Mouse (Mus musculus) lung, embryonic 16.5 days (tissue): ENCODE results near the gene Stat5b. TPM values are rescaled to one million over a fixed set of nuclear protein-coding genes. Genes with fewer than 3 reads are reported as not detected.
A peak's percentile ranks its signal among the peaks of the same experiment; 100 is the strongest.

ENCODE experiments used
- ATAC-seq: fragments of 200-750 bp; cut with Nextera tagmentation; 2 replicates; pipeline ENCODE4 v1.8.0; 2017; ENCODE audit warnings: low read depth, mild to moderate bottlenecking, moderate library complexity
- H3K27ac ChIP-seq: fragments of 300-500 bp; sonication (generic); 2 replicates; pipeline ENCODE4 v1.5.1; 2014; ENCODE audit warnings: mild to moderate bottlenecking, control low read depth, low read length
- H3K27me3 ChIP-seq: fragments of 300-500 bp; sonication (generic); 2 replicates; pipeline ENCODE4 v1.6.1; 2014; ENCODE audit warnings: low read depth, low read length, mixed read lengths; ENCODE audit not compliant: control insufficient read depth, insufficient read depth
- H3K36me3 ChIP-seq: fragments of 300-500 bp; sonication (generic); 2 replicates; pipeline ENCODE4 v1.6.1; 2014; ENCODE audit warnings: low read length; ENCODE audit not compliant: control insufficient read depth, insufficient read depth
- H3K4me1 ChIP-seq: fragments of 300-500 bp; sonication (generic); replicated peaks from 2 replicates; pipeline ENCODE4 v1.6.1; 2014; ENCODE audit warnings: low read length, mixed read lengths; ENCODE audit not compliant: control insufficient read depth, insufficient read depth
- H3K4me2 ChIP-seq: fragments of 300-500 bp; sonication (generic); 2 replicates; pipeline ENCODE4 v1.6.1; 2014; ENCODE audit warnings: low read depth, low read length, control low read depth
- H3K4me3 ChIP-seq: fragments of 300-500 bp; sonication (generic); 2 replicates; pipeline ENCODE4 v1.5.1; 2014; ENCODE audit warnings: mild to moderate bottlenecking, low read length, control low read depth
- H3K9ac ChIP-seq: fragments of 300-500 bp; sonication (generic); 2 replicates; pipeline ENCODE4 v1.6.1; 2014; ENCODE audit warnings: low read length, control low read depth
- H3K9me3 ChIP-seq: fragments of 300-500 bp; sonication (generic); 2 replicates; pipeline ENCODE4 v1.6.1; 2016; ENCODE audit warnings: low read length; ENCODE audit not compliant: control insufficient read depth
- WGBS: fragments of 180-500 bp; shearing (Covaris S2); extraction: QIAGEN DNeasy Blood & Tissue Kit; methylation state at CpG from one replicate; pipeline ENCODE4 v1.1.7; 2014; 5-methylcytosine and 5-hydroxymethylcytosine counted together
- polyA plus RNA-seq: library from polyadenylated mRNA; unstranded; fragments of >200 nt; fragmentation: Nextera tagmentation; extraction: Ambion mirVana; gene quantifications from 2 replicates; pipeline ENCODE4 v1.2.1, GENCODE M21; 2015

Stat5b gene
- polyA plus RNA-seq, 1 experiment from 2014 or later: 27.2 TPM

DNA sequence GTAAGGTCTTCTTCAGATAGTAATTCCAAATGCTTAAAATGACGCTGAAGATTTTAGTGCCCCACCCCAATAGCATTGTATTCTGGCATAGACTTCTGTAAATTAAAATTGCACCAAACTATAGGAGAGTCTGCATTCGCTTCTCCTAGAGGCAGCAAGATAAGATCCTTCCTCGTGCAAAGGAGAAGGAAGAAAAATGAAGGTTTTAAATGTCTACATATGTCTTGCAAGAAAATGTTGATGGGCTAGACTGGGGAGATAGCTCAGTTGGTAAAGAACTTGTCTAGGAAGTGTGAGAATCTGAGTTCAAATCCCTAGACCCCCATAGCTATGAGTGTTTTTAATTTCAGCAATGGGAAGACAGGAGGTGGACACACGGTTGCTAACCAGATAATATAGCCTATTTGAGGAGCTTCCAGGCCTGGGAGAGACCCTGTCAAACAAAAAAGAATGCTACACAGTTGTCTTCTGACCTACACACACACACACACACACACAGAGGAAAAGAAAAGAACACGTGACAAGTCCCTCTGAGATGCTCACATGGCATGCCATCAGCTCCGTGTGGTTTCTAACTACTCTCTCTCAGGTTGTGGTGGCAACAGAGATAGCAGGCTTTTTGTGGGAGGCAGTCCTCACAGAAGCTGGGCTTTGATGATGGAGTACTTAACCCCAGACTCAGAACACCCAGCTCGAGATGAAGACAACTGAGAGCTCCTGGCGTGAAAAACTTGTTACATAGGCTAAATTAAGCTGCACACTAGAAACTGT lies 26.8 kb downstream of the Stat5b start:
- Histone ChIP-seq H3K27me3 (no peaks in the 10 kb centered on the region), H3K27ac (no peak overlapping the region), H3K36me3 (no peaks in the 10 kb centered on the region), H3K9ac (no peak overlapping the region), H3K9me3 (no peaks in the 10 kb centered on the region), H3K4me1 (0 out of 2 replicates have a peak, but pooled peaks cover 4% of the 10 kb centered on the region), H3K4me3 (no peak overlapping the region), H3K4me2 (no peak overlapping the region)
- no peak for ATAC-seq
- 62% methylated on average over 8 of the region's 8 CpGs for WGBS

DNA sequence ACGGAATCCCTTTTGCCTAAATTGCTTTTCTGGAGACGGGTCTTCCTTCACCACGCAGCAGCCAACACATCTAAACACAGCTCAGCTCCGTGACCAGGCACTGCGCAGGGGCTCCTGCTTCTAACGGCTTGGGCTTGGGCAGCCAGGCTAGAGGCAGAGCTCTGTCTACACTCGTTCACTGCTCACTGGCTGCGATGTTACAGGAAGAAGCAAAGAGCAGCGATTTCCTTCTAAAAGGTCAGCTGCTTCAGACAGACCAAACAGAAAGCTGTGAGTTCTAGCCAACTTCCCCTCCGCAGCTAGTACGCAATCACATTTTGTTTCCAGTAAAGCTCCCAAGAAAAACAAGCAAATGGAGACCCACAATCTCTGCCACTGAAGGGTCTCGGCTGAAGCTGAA lies 28.2 kb downstream of the Stat5b start:
- Histone ChIP-seq H3K9me3 (no peaks in the 10 kb centered on the region), H3K9ac (no peak overlapping the region), H3K4me1 (0 out of 2 replicates have a peak, but pooled peaks cover 6% of the 10 kb centered on the region), H3K27me3 (no peaks in the 10 kb centered on the region), H3K4me3 (no peak overlapping the region; the same call in 1 of the 2 replicates), H3K36me3 (no peaks in the 10 kb centered on the region), H3K4me2 (no peak overlapping the region; the same call in 1 of the 2 replicates), H3K27ac (peak overlapping the region; percentile 4; the same call in 1 of the 2 replicates)
- 40% methylated on average over 12 of the region's 12 CpGs for WGBS
- ATAC-seq: peak; percentile 75

DNA sequence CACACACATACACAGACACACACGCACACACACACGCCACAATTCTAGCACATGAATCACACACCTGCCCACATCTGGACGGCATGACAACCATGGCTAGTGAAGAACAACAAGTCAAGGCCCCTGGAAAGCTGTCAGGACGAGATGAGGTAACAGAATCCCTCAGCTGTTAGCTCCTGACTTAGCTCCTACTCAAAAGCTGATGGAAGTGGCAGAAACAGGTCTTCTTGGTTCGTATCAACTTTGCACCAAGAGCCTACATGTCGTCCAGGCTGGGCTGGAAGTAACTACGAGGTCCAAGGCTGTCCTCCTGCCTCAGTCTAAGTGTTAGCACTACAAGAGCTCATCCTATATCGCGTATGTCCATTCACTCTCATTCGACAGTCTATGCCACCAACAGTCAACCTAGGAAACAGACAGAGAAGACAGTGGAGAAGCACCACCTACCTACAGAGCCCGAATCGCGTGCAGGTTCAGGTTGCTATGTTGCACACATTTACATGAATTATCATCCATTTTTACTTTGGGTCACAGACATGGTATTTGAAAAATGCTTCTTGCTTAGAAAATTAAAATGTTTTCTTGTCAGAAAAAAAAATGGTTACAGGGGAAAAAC lies 28.8 kb downstream of the Stat5b start:
- H3K9me3 ChIP-seq: no peaks in the 10 kb centered on the region
- H3K4me3 ChIP-seq: no peak overlapping the region
- H3K4me2 ChIP-seq: no peak overlapping the region
- peaks cover 6% of the 10 kb centered on the region for H3K4me1 ChIP-seq
- H3K27me3 ChIP-seq: no peaks in the 10 kb centered on the region
- ATAC-seq: no peak
- no peak overlapping the region for H3K27ac ChIP-seq
- H3K9ac ChIP-seq: no peak overlapping the region
- H3K36me3 ChIP-seq: no peaks in the 10 kb centered on the region
- WGBS: 87% methylated on average over 13 of the region's 13 CpGs

DNA sequence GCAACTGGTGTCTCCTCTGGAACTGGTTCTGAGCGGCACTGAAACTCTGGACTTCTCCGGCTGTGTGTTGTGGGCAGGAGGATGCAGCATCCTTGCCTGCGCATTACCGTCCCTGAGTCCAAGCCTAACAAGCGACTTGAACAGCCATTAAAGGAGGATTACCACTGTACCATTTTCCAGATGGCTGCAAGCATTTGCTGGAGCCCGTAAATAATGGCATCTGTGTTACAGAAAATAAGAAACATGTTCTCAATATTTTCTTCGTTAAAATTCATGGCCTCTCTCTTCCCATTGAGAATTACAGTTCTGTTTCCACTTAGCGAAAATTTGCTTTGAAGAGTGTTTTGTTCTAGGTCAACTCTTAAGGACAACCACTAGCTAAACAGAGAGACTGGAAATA lies 30.5 kb downstream of the Stat5b start:
- H3K27me3 ChIP-seq: no peaks in the 10 kb centered on the region
- H3K27ac ChIP-seq: no peak overlapping the region
- no peak overlapping the region for H3K4me2 ChIP-seq
- H3K4me1 ChIP-seq: peaks cover 18% of the 10 kb centered on the region
- no peaks in the 10 kb centered on the region for H3K9me3 ChIP-seq
- no peak overlapping the region for H3K9ac ChIP-seq
- no peak overlapping the region for H3K4me3 ChIP-seq
- 88% methylated on average over 8 of the region's 8 CpGs for WGBS
- no peak for ATAC-seq
- no peaks in the 10 kb centered on the region for H3K36me3 ChIP-seq

DNA sequence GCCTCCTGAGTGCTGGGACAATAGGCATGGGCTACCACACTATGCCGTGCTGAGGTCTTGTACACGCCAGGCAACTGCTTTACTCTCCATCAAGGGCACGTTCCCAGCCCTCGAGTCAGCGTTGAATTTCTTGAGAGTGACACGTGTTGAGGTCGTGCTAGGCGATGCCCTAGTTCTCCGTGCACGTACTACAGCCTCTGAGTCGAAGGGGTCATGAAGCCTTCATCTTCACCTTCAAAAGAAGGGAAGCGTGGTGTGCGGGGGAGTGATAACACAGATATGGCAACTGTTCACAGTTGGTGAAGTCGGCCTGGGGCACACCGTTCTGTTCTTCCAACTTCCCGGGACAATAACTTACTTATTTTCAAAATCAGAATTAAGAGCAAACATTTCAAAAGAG lies 30.9 kb downstream of the Stat5b start:
- no peak overlapping the region for H3K27ac ChIP-seq
- no peaks in the 10 kb centered on the region for H3K9me3 ChIP-seq
- H3K4me3 ChIP-seq: no peak overlapping the region
- WGBS: 69% methylated on average over 16 of the region's 16 CpGs
- H3K36me3 ChIP-seq: no peaks in the 10 kb centered on the region
- peaks cover 22% of the 10 kb centered on the region for H3K4me1 ChIP-seq
- ATAC-seq: no peak
- H3K27me3 ChIP-seq: no peaks in the 10 kb centered on the region
- H3K9ac ChIP-seq: no peak overlapping the region
- no peak overlapping the region for H3K4me2 ChIP-seq

DNA sequence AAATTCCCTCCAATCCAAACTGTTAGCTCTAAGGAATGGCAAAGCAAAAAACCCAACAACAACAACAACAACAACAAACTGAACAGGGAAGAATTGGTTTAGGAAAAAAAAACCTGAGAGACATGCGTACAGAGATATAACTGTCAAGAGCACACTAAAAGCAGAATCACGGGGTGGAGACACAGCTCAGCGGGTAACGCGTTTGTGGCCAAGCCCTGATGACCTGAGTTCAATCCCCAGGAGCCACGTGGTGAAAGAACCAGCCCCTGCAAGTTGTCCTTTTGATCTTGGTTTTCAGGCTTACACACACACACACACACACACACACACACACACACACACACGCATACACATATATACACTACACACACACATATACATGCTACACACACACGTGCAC lies 31.5 kb downstream of the Stat5b start:
- H3K4me1 ChIP-seq: peaks cover 26% of the 10 kb centered on the region
- no peak for ATAC-seq
- no peak overlapping the region for H3K4me3 ChIP-seq
- H3K9me3 ChIP-seq: no peaks in the 10 kb centered on the region
- H3K9ac ChIP-seq: no peak overlapping the region
- WGBS: 80% methylated on average over 8 of the region's 8 CpGs
- H3K27me3 ChIP-seq: no peaks in the 10 kb centered on the region
- no peak overlapping the region for H3K27ac ChIP-seq
- H3K36me3 ChIP-seq: no peaks in the 10 kb centered on the region
- H3K4me2 ChIP-seq: no peak overlapping the region

DNA sequence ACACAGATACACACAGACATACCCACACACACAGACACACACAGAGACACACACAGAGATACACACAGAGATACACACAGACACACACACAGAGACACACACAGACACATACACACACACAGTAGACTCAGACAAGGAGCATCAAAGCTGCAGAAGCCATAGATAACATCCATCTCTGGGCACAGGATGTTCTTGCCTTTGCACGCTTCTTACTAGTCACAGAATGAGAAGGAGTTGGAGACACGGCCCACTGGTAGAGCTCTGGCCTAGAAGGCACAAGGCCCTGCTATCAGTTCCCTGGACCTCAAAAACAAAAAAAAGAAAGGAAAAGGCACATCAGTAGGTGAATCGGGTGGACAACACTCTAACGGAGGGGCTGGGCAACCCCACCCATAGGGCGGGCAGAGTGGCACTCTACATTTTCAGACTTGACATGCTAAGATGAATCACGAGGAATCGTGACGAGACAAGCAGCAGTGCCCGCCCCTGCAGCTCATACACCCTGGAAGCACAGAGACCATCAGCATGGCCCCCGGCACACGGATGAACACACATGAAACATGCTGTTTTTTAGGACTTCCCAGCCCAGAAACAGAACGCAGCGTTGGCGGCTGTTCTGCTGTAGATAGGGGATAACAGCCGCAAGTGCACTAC lies 32.0 kb downstream of the Stat5b start:
- Histone ChIP-seq H3K27ac (no peak overlapping the region), H3K9ac (no peak overlapping the region), H3K27me3 (no peaks in the 10 kb centered on the region), H3K4me1 (peaks cover 26% of the 10 kb centered on the region), H3K4me2 (no peak overlapping the region), H3K9me3 (no peaks in the 10 kb centered on the region), H3K36me3 (no peaks in the 10 kb centered on the region), H3K4me3 (no peak overlapping the region)
- ATAC-seq: no peak
- WGBS: 88% methylated on average over 15 of the region's 15 CpGs

DNA sequence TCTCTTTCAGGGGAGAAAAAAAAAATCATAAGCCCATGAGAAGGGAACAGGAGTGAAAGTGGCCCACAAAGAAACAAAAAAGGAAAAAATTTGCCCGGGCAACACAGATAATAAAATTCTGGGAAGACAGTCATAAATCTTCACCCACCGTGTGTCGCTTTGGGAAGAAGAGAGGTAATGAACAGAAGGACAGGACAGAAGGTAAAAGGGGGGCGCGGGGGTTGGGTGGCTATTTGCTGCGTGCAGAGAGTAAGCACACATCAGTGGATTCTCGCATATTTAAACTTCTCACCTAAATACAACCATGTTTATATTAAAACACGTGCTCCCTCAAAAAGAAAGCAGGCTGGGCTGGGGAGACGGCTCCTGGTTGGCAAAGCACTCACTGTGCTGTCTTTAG lies 33.2 kb downstream of the Stat5b start:
- Histone ChIP-seq H3K27me3 (no peaks in the 10 kb centered on the region), H3K4me2 (no peak overlapping the region), H3K4me1 (peaks cover 26% of the 10 kb centered on the region), H3K9me3 (no peaks in the 10 kb centered on the region), H3K4me3 (no peak overlapping the region), H3K36me3 (no peaks in the 10 kb centered on the region), H3K27ac (no peak overlapping the region), H3K9ac (no peak overlapping the region)
- no peak for ATAC-seq
- 55% methylated on average over 9 of the region's 9 CpGs for WGBS

DNA sequence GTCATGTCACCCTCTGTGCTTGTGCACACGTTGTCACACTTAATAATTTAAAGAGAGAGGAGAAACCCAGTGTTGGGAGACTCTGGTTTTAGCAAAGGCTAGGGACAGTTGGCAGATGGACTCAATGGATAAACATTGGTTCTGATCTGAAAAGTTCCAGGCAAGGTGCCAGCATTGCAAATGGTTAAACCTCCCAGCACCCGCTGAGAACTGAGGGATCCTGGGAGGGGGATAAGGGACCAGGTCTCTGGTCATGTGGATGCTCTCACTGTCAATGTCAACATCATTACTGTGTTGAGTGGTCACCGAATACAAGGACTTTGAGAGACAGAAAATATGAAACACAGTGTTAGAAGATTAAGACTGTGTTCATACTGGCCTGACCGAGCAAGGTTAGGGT lies 33.7 kb downstream of the Stat5b start:
- no peak overlapping the region for H3K4me2 ChIP-seq
- peaks cover 26% of the 10 kb centered on the region for H3K4me1 ChIP-seq
- 27% methylated on average over 4 of the region's 4 CpGs for WGBS
- H3K4me3 ChIP-seq: no peak overlapping the region
- ATAC-seq: peak; percentile 43
- no peaks in the 10 kb centered on the region for H3K27me3 ChIP-seq
- H3K9me3 ChIP-seq: no peaks in the 10 kb centered on the region
- no peak overlapping the region for H3K27ac ChIP-seq
- H3K9ac ChIP-seq: no peak overlapping the region
- H3K36me3 ChIP-seq: no peaks in the 10 kb centered on the region
